In the genomic region with DNA sequence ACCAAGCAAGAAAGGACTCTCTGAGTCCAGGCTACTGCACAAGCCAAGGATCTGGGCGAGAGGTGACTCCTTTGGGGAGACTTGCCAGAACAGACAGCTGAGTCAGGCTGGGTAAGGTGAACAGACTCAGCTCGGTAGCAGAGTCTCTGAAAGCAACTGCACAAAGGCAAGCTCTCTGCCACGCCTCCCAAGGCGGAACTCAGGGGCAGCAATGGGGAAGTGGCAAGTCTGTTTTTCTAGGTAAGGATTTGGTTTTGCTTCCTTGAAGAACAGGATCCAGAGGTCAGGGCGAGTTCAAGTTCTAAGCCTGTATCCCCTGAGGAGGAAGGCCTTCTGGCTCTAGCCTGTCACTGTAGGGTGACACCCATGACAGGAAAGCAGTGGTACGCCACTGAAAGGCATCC, we compare ENCODE assay signal across 13 mouse cellular contexts. TPM values are rescaled to one million over a fixed set of nuclear protein-coding genes. Genes with fewer than 3 reads are reported as not detected.
DNase-seq lines count a peak whose midpoint lies in the region; ATAC-seq lines count a peak whose summit lies in the region.
"Had no signal": no experiment of that assay in that cellular context is flagged by ENCODE, and none has a peak within 500 bp of the region (broad histone marks: within the 10 kb centered on the region; RNA-seq: fewer than 3 reads in every experiment).

No protein-coding gene starts in this region.

- H3K27me3 ChIP-seq in hindbrain, embryonic 16.5 days (replicated peaks; ENCODE audit: control insufficient read depth, insufficient read depth, low read length), result no peaks in the 10 kb centered on the region
- H3K27me3 ChIP-seq: embryonic facial prominence, embryonic 12.5 days; heart, embryonic 13.5 days had no signal

- no peaks in the 10 kb centered on the region for H3K4me1 ChIP-seq in hindbrain, embryonic 16.5 days (ENCODE audit: control insufficient read depth, insufficient read depth, low read depth, low read length)
- H3K4me1 ChIP-seq: embryonic facial prominence, embryonic 12.5 days had no signal

- no peak overlapping the region for H3K27ac ChIP-seq in hindbrain, embryonic 16.5 days (ENCODE audit: low read depth, low read length)
- H3K27ac ChIP-seq: embryonic facial prominence, embryonic 12.5 days; heart, embryonic 13.5 days; kidney, postnatal 0 days had no signal

- ATAC-seq in common myeloid progenitor, adult 5-6 weeks (replicated peaks; ENCODE audit: low read depth, poor library complexity, severe bottlenecking), result peak; percentile 80
- ATAC-seq in megakaryocyte, adult 5-6 weeks (ENCODE audit: poor library complexity, severe bottlenecking), result peak; percentile 98
- ATAC-seq in hindbrain, embryonic 16.5 days, result no peak
- ATAC-seq: forebrain, postnatal 0 days had no signal

- H3K9ac ChIP-seq in hindbrain, embryonic 16.5 days (ENCODE audit: low read depth, low read length), result no peak overlapping the region
- H3K9ac ChIP-seq: embryonic facial prominence, embryonic 12.5 days; forebrain, postnatal 0 days; heart, embryonic 13.5 days had no signal

- H3K36me3 ChIP-seq in hindbrain, embryonic 16.5 days (ENCODE audit: control insufficient read depth, insufficient read depth, low read length), result peaks cover 26% of the 10 kb centered on the region

- no peak overlapping the region for H3K4me2 ChIP-seq in hindbrain, embryonic 16.5 days (ENCODE audit: low read length)
- H3K4me2 ChIP-seq: embryonic facial prominence, embryonic 12.5 days; heart, embryonic 13.5 days; midbrain, embryonic 11.5 days had no signal

- H3K4me3 ChIP-seq in hindbrain, embryonic 16.5 days (ENCODE audit: low read length), result no peak overlapping the region
- H3K4me3 ChIP-seq: embryonic facial prominence, embryonic 12.5 days; heart, embryonic 13.5 days had no signal

- H3K9me3 ChIP-seq in hindbrain, embryonic 16.5 days (ENCODE audit: control insufficient read depth, low read length), result no peaks in the 10 kb centered on the region
- H3K9me3 ChIP-seq: heart, embryonic 13.5 days had no signal

- peak; percentile 38 for DNase-seq in gastrocnemius, postnatal 25 days
- DNase-seq in gastrocnemius, postnatal 10 days, result no peak
- DNase-seq in B cell, adult 2 months, result peak; percentile 59 to 63
- no peak for DNase-seq in cerebellum, adult 8-10 months
- no peak for DNase-seq in cerebellum, adult 9-11 months
- DNase-seq: forebrain, postnatal 0 days had no signal

- WGBS in hindbrain, embryonic 16.5 days, result 74% methylated on average over 6 of the region's 6 CpGs

RNA-seq across cellular contexts. Expression of a gene that starts 9.1 kb away (rescaled TPM):
- 100 to 1,000 TPM; 101 to 120 TPM for total RNA-seq in gastrocnemius, postnatal 25 days (2021)
- 100 to 1,000 TPM; 275 to 315 TPM for total RNA-seq in gastrocnemius, postnatal 10 days (2021)
- 385 and 388 TPM in 2 replicates for total RNA-seq in common myeloid progenitor, adult 5-6 weeks (2017)
- 493 and 496 TPM in 2 replicates for total RNA-seq in megakaryocyte, adult 5-6 weeks (2015)
- 661 and 699 TPM in 2 replicates for total RNA-seq in megakaryocyte, adult 5-6 weeks (2017)
- 1,071 and 1,270 TPM in 2 replicates for polyA plus RNA-seq in hindbrain, embryonic 16.5 days (2015; fragmentation: Nextera tagmentation; extraction: Ambion mirVana)

RNA-seq across cellular contexts. Expression of a gene that starts 14.5 kb away (rescaled TPM):
- total RNA-seq in gastrocnemius, postnatal 25 days (2021), result 10 to 100 TPM in 1 of 2 experiments, 1 to 10 TPM in 1; 8.3 to 13.0 TPM
- total RNA-seq in gastrocnemius, postnatal 10 days (2021), result 10 to 100 TPM; 12.5 to 15.9 TPM
- 31.5 and 39.4 TPM in 2 replicates for total RNA-seq in common myeloid progenitor, adult 5-6 weeks (2017)
- total RNA-seq in megakaryocyte, adult 5-6 weeks (2015), result 31.2 and 31.9 TPM in 2 replicates
- total RNA-seq in megakaryocyte, adult 5-6 weeks (2017), result 31.9 and 33.2 TPM in 2 replicates
- polyA plus RNA-seq in hindbrain, embryonic 16.5 days (2015; fragmentation: Nextera tagmentation; extraction: Ambion mirVana), result 60.6 and 66.9 TPM in 2 replicates

RNA-seq across cellular contexts. Expression of a gene that starts 20.4 kb away (rescaled TPM):
- 10 to 100 TPM; 48.4 to 48.5 TPM for total RNA-seq in gastrocnemius, postnatal 25 days (2021)
- total RNA-seq in gastrocnemius, postnatal 10 days (2021), result 10 to 100 TPM; 63.2 to 67.3 TPM
- total RNA-seq in common myeloid progenitor, adult 5-6 weeks (2017), result 68.3 and 73.2 TPM in 2 replicates
- total RNA-seq in megakaryocyte, adult 5-6 weeks (2015), result 33.6 and 40.7 TPM in 2 replicates
- 76.2 and 81.8 TPM in 2 replicates for total RNA-seq in megakaryocyte, adult 5-6 weeks (2017)
- polyA plus RNA-seq in hindbrain, embryonic 16.5 days (2015; fragmentation: Nextera tagmentation; extraction: Ambion mirVana), result 246 and 249 TPM in 2 replicates

RNA-seq across cellular contexts. Expression of a gene that starts 40.6 kb away (rescaled TPM):
- total RNA-seq in gastrocnemius, postnatal 25 days (2021), result 1 to 10 TPM; 2.6 to 4.2 TPM
- 1 to 10 TPM; 8.2 to 9.1 TPM for total RNA-seq in gastrocnemius, postnatal 10 days (2021)
- total RNA-seq in common myeloid progenitor, adult 5-6 weeks (2017), result 5.9 and 9.0 TPM in 2 replicates
- total RNA-seq in megakaryocyte, adult 5-6 weeks (2015), result 0.45 TPM in 1 of 2 replicates, not detected in the other
- 0.08 and 1.9 TPM in 2 replicates for total RNA-seq in megakaryocyte, adult 5-6 weeks (2017)
- 10.5 and 18.5 TPM in 2 replicates for polyA plus RNA-seq in hindbrain, embryonic 16.5 days (2015; fragmentation: Nextera tagmentation; extraction: Ambion mirVana)

Comparison
In these comparisons a context has a peak if more than half of its experiments do, and no peak if none do; other contexts are left out.
1. DNase-seq: peak in gastrocnemius, postnatal 25 days (single experiment) and B cell, adult 2 months (2 of 2); none in gastrocnemius, postnatal 10 days (single experiment), cerebellum, adult 8-10 months (single experiment) and cerebellum, adult 9-11 months (single experiment).